Mouse (Mus musculus) kidney, embryonic 14.5 days (tissue): ENCODE data around the gene Parp9. TPM values are rescaled to one million over a fixed set of nuclear protein-coding genes. Genes with fewer than 3 reads are reported as not detected.
"Not testable (repeated sequence)": the region's sequence is repeated elsewhere in the genome, so short reads cannot be mapped to it uniquely, and the experiment has no call there.

ENCODE experiments used
- ATAC-seq: fragments of 200-750 bp; cut with Nextera tagmentation; 2 replicates; pipeline ENCODE4 v1.8.0; 2017; ENCODE audit warnings: moderate number of reproducible peaks, mild to moderate bottlenecking, moderate TSS enrichment, moderate library complexity; ENCODE audit not compliant: low FRiP score, low TSS enrichment
- H3K27ac ChIP-seq: fragments of 300-500 bp; sonication (generic); 2 replicates; pipeline ENCODE4 v1.5.1; 2014; ENCODE audit warnings: low read depth, mild to moderate bottlenecking, low read length, moderate library complexity, mixed read lengths
- H3K27me3 ChIP-seq: fragments of 300-500 bp; sonication (generic); 2 replicates; pipeline ENCODE4 v1.6.1; 2014; ENCODE audit warnings: mild to moderate bottlenecking, low read length; ENCODE audit not compliant: control insufficient read depth, insufficient read depth
- H3K36me3 ChIP-seq: fragments of 300-500 bp; sonication (generic); 2 replicates; pipeline ENCODE4 v1.6.1; 2014; ENCODE audit warnings: low read length, mixed read lengths; ENCODE audit not compliant: control insufficient read depth, insufficient read depth
- H3K4me1 ChIP-seq: fragments of 300-500 bp; sonication (generic); 2 replicates; pipeline ENCODE4 v1.6.1; 2014; ENCODE audit warnings: low read length, mixed read lengths; ENCODE audit not compliant: control insufficient read depth, insufficient read depth
- H3K4me2 ChIP-seq: fragments of 300-500 bp; sonication (generic); replicated peaks from 2 replicates; pipeline ENCODE4 v1.6.1; 2014; ENCODE audit warnings: low read depth, mild to moderate bottlenecking, low read length
- H3K4me3 ChIP-seq: fragments of 300-500 bp; sonication (generic); 2 replicates; pipeline ENCODE4 v1.5.1; 2014; ENCODE audit warnings: mild to moderate bottlenecking, low read length
- H3K9ac ChIP-seq: fragments of 300-500 bp; sonication (generic); 2 replicates; pipeline ENCODE4 v1.6.1; 2014; ENCODE audit warnings: low read depth, mild to moderate bottlenecking, low read length, moderate library complexity
- H3K9me3 ChIP-seq: fragments of 300-500 bp; sonication (generic); 2 replicates; pipeline ENCODE4 v1.6.1; 2016; ENCODE audit warnings: low read length; ENCODE audit not compliant: control insufficient read depth
- WGBS: fragments of 180-500 bp; shearing (Covaris S2); extraction: QIAGEN DNeasy Blood & Tissue Kit; methylation state at CpG from one replicate; pipeline ENCODE4 v1.1.7; 2014; 5-methylcytosine and 5-hydroxymethylcytosine counted together
- polyA plus RNA-seq: library from polyadenylated mRNA; unstranded; fragments of >200 nt; fragmentation: Nextera tagmentation; extraction: Ambion mirVana; gene quantifications from 2 replicates; pipeline ENCODE4 v1.2.1, GENCODE M21; 2014

Gene Parp9
- 1.8 and 3.2 TPM in 2 replicates for polyA plus RNA-seq

GRCm38 (mm10) chr16:35938211-35939151 is at the start of gene Parp9, which contains the start of gene Dtx3l:
Gene Parp9 (plus strand): TSS chr16:35938470.
Gene Dtx3l (minus strand): TSS chr16:35939151.
- H3K36me3 ChIP-seq: no peaks in the 10 kb centered on the region
- peak within 1 kb of the TSS; percentile 86 for H3K4me2 ChIP-seq
- WGBS: 2% methylated on average over 52 of the region's 52 CpGs
- H3K9me3 ChIP-seq: no peaks in the 10 kb centered on the region
- H3K27me3 ChIP-seq: no peaks in the 10 kb centered on the region
- H3K4me1 ChIP-seq: no peaks in the 10 kb centered on the region
- no peak within 1 kb of the TSS for H3K27ac ChIP-seq
- H3K4me3 ChIP-seq: peak within 1 kb of the TSS; percentile 58
- H3K9ac ChIP-seq: peak within 1 kb of the TSS; percentile 65
- peak; percentile 66 for ATAC-seq

- H3K27ac ChIP-seq: no peak overlapping the region
- no peaks in the 10 kb centered on the region for H3K9me3 ChIP-seq
- no peaks in the 10 kb centered on the region for H3K4me1 ChIP-seq
- H3K4me3 ChIP-seq: no peak overlapping the region
- no peak for ATAC-seq
- no peak overlapping the region for H3K9ac ChIP-seq
- 95% methylated on average over 5 of the region's 5 CpGs for WGBS
- no peak overlapping the region for H3K4me2 ChIP-seq
- no peaks in the 10 kb centered on the region for H3K36me3 ChIP-seq
- H3K27me3 ChIP-seq: no peaks in the 10 kb centered on the region
Observed at GRCm38 (mm10) chr16:35888910-35889309, 49.4 kb upstream of the Parp9 start.

DNA sequence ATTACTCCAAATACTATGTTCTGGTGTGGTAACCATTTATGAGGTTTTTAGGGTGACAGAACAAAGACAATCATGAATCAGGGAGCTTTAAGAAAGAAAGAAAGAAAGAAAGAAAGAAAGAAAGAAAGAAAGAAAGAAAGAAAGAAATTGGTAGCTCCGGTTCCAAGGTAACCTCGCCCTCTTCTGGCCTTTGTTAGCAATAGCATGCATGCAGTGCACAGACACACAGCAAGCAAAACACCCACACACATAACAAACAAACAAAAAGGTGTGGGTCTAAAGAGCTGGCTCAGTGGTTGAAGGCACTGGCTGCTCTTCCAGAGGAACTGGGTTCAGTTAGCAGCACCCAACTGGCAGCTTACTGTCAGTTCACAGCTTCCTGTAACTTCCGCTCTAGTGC is 47.6 kb upstream of the Parp9 start:
- WGBS: 75% methylated on average over 3 of the region's 3 CpGs
- Histone ChIP-seq H3K4me2 (no peak overlapping the region), H3K36me3 (no peaks in the 10 kb centered on the region), H3K4me1 (no peaks in the 10 kb centered on the region), H3K27ac (no peak overlapping the region), H3K9ac (no peak overlapping the region), H3K4me3 (no peak overlapping the region), H3K9me3 (no peaks in the 10 kb centered on the region), H3K27me3 (no peaks in the 10 kb centered on the region)
- ATAC-seq: no peak

- not testable (repeated sequence) for H3K27me3 ChIP-seq, H3K9ac ChIP-seq, ATAC-seq, H3K4me2 ChIP-seq, H3K9me3 ChIP-seq, H3K4me1 ChIP-seq, H3K27ac ChIP-seq, H3K36me3 ChIP-seq, H3K4me3 ChIP-seq
- WGBS: 84% methylated on average over 5 of the region's 5 CpGs
Observed at GRCm38 (mm10) chr16:35891603-35892002, 46.7 kb upstream of the Parp9 start.

DNA sequence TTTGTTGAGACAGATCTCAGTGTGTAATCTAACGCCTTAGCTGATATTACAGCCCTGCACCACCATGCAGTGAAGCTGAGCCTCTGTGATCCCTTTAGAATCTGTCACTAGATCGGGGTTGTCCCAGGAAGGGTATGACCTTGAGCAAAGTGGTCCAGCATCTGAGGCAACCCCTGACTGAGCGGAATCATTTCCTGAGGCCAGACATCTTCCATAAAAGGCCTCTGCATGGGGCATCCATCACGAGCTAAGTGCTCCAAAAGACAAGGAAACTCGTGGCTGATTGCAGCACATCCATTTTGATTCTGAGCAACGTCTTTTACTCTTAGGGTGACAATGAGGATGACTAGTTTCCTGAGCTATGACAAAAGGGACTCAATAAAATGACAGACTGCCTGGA is 43.3 kb upstream of the Parp9 start:
- Histone ChIP-seq H3K27ac (no peak overlapping the region), H3K9me3 (no peaks in the 10 kb centered on the region), H3K4me1 (no peaks in the 10 kb centered on the region), H3K27me3 (no peaks in the 10 kb centered on the region), H3K4me3 (no peak overlapping the region), H3K9ac (no peak overlapping the region), H3K36me3 (no peaks in the 10 kb centered on the region), H3K4me2 (no peak overlapping the region)
- WGBS: 34% methylated on average over 6 of the region's 6 CpGs
- no peak for ATAC-seq

- H3K9ac ChIP-seq: no peak overlapping the region
- no peaks in the 10 kb centered on the region for H3K36me3 ChIP-seq
- H3K27ac ChIP-seq: no peak overlapping the region
- no peak for ATAC-seq
- H3K9me3 ChIP-seq: no peaks in the 10 kb centered on the region
- H3K4me1 ChIP-seq: no peaks in the 10 kb centered on the region
- H3K4me2 ChIP-seq: no peak overlapping the region
- 84% methylated on average over 3 of the region's 3 CpGs for WGBS
- no peak overlapping the region for H3K4me3 ChIP-seq
- no peaks in the 10 kb centered on the region for H3K27me3 ChIP-seq
Observed at GRCm38 (mm10) chr16:35900541-35900940, 37.7 kb upstream of the Parp9 start.

- no peaks in the 10 kb centered on the region for H3K27me3 ChIP-seq
- no peak overlapping the region for H3K4me3 ChIP-seq
- H3K9ac ChIP-seq: no peak overlapping the region
- no peaks in the 10 kb centered on the region for H3K4me1 ChIP-seq
- no peak for ATAC-seq
- H3K27ac ChIP-seq: no peak overlapping the region
- no peaks in the 10 kb centered on the region for H3K9me3 ChIP-seq
- no peak overlapping the region for H3K4me2 ChIP-seq
- H3K36me3 ChIP-seq: no peaks in the 10 kb centered on the region
- WGBS: 93% methylated on average over 6 of the region's 6 CpGs
Observed at GRCm38 (mm10) chr16:35903014-35903640, 35.1 kb upstream of the Parp9 start.

DNA sequence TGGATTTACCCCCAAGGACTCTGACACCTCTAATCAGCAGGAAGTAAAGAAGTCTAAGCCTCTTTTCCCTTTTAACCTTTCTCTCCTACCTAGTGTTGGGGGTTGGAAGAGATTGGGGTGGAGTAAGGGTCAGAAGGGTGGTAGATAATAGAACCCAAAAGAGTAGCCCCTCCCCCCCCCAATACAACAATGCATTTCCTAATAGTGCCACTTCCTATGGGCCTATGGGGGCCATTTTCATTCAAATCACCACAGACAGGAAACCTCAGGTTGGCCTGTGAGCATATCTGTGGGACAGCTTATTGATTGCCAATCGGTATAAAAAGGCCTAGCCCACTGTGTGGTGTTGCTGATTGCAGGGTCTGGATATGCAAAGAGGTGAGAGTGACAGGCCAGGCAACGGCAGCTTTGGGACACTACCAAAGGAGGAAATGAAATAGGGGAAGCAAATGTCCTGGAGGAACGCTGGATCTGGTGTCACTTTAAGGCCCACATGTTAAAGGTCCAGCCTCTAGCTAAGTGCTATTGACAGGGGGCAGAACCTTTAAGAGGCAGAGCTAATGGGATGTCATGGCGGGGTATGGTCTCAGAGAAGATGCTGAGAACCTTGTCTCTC is 34.0 kb upstream of the Parp9 start:
- no peaks in the 10 kb centered on the region for H3K9me3 ChIP-seq
- H3K4me3 ChIP-seq: no peak overlapping the region
- no peaks in the 10 kb centered on the region for H3K4me1 ChIP-seq
- no peak overlapping the region for H3K27ac ChIP-seq
- H3K27me3 ChIP-seq: no peaks in the 10 kb centered on the region
- ATAC-seq: no peak
- H3K4me2 ChIP-seq: no peak overlapping the region
- no peaks in the 10 kb centered on the region for H3K36me3 ChIP-seq
- H3K9ac ChIP-seq: no peak overlapping the region
- 75% methylated on average over 4 of the region's 4 CpGs for WGBS

- Histone ChIP-seq H3K4me1 (no peaks in the 10 kb centered on the region), H3K4me2 (no peak overlapping the region), H3K9me3 (peaks cover 4% of the 10 kb centered on the region; the same call in 1 of the 2 replicates), H3K27me3 (no peaks in the 10 kb centered on the region), H3K9ac (no peak overlapping the region), H3K27ac (no peak overlapping the region), H3K36me3 (no peaks in the 10 kb centered on the region), H3K4me3 (no peak overlapping the region)
- 53% methylated on average over 3 of the region's 3 CpGs for WGBS
- no peak for ATAC-seq
Observed at GRCm38 (mm10) chr16:35905355-35905754, 32.9 kb upstream of the Parp9 start.
